Mouse (Mus musculus) heart, adult 2 months (tissue): ENCODE measurements around the gene Lfng.

Experiments
- CTCF ChIP-seq: fragments of 200-600 bp; IDR thresholded peaks from 2 replicates; pipeline ENCODE4 v1.8.1; 2022; ENCODE audit warnings: antibody characterized with exemption, mild to moderate bottlenecking, moderate library complexity
- EP300 ChIP-seq: fragments of 200-500 bp; IDR thresholded peaks from 2 replicates; pipeline ENCODE4 v1.6.1; 2011; ENCODE audit warnings: low read depth, low read length, control low read depth; ENCODE audit not compliant: insufficient read depth
- POLR2A ChIP-seq: fragments of 200-500 bp; IDR thresholded peaks from 2 replicates; pipeline ENCODE4 v1.6.1; 2011; ENCODE audit warnings: mild to moderate bottlenecking, low read depth, low read length, control low read depth; ENCODE audit not compliant: insufficient read depth

DNA sequence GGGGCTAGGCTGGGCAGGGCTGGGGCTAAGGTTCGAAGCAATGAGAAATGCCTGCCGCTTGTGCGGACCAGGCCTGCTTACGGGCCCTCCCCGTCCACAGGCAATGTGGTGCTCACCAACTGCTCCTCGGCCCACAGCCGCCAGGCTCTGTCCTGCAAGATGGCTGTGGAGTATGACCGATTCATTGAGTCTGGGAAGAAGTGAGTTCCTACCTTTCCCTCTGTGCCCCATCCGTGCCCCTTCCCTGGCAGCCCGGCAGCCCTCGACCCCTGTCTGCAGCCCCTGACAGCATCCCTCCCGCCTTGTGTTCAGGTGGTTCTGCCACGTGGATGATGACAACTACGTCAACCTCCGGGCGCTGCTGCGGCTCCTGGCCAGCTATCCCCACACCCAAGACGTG is 5.1 kb downstream of the Lfng start:
- TF ChIP-seq CTCF, result no peak
- no peak for TF ChIP-seq POLR2A
- TF ChIP-seq EP300, result no peak
